Comparison of ENCODE assay signal across 7 mouse cellular contexts in the genomic region with DNA sequence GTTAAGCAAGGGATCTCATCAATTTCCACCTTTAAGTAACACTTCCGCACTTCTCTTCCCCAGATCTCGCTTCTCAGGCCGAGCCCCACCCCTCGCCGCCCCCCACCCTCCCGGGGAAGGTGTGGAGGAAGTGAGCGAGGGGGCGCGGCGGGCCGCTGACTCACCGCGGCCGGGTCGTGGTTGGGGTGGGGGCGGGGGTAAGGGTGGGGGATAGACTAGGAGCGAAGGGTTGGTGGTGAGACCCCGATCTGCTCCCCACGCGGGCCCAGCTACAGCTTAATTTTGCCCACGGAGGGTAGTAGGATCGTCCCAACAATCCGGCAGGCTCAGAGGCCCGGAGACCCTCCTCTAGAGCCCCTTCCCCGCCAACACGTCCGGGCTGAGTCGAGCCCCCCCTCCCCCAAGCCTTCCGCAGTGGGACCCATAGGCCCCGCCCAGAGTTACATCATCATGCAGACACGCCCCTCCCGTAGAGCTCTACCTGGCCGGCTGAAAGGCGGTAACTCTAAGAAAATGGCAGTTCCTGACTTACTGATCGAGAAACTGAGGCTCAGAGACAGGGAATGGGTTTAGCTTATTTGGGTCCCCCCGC. TPM values are rescaled to one million over a fixed set of nuclear protein-coding genes. Genes with fewer than 3 reads are reported as not detected.
DNase-seq lines count a peak whose midpoint lies in the region; ATAC-seq and TF ChIP-seq lines count a peak whose summit lies in the region.

No protein-coding gene starts in this region.

- H3K4me3 ChIP-seq in E14TG2a.4 (replicated peaks; ENCODE audit: low read length) = peak overlapping the region; percentile 99
- H3K4me3 ChIP-seq in embryonic facial prominence, embryonic 11.5 days (ENCODE audit: low read depth, low read length) = peak overlapping the region; percentile 96
- H3K4me3 ChIP-seq in heart, postnatal 0 days (ENCODE audit: low read depth, low read length) = peak overlapping the region; percentile 99

- H3K9me3 ChIP-seq in E14TG2a.4 (ENCODE audit: low read length) = no peaks in the 10 kb centered on the region
- no peaks in the 10 kb centered on the region for H3K9me3 ChIP-seq in embryonic facial prominence, embryonic 11.5 days (replicated peaks; ENCODE audit: control insufficient read depth, low read length)
- no peaks in the 10 kb centered on the region for H3K9me3 ChIP-seq in heart, postnatal 0 days (replicated peaks; ENCODE audit: control insufficient read depth, low read length)

- WGBS in embryonic facial prominence, embryonic 11.5 days = under 1% methylated on average over 36 of the region's 36 CpGs
- under 1% methylated on average over 36 of the region's 36 CpGs for WGBS in heart, postnatal 0 days

- peak overlapping the region; percentile 87 for H3K9ac ChIP-seq in embryonic facial prominence, embryonic 11.5 days (replicated peaks; ENCODE audit: low read length)
- peak overlapping the region; percentile 84 for H3K9ac ChIP-seq in heart, postnatal 0 days (replicated peaks; ENCODE audit: low read depth, low read length)

- H3K27me3 ChIP-seq in E14TG2a.4 (ENCODE audit: insufficient read depth, low read length) = no peaks in the 10 kb centered on the region
- H3K27me3 ChIP-seq in embryonic facial prominence, embryonic 11.5 days (ENCODE audit: control insufficient read depth, insufficient read depth, low read length) = no peaks in the 10 kb centered on the region
- H3K27me3 ChIP-seq in heart, postnatal 0 days (ENCODE audit: control insufficient read depth, insufficient read depth, low read length) = no peaks in the 10 kb centered on the region

- H3K4me2 ChIP-seq in embryonic facial prominence, embryonic 11.5 days (ENCODE audit: low read depth, low read length) = peak overlapping the region; percentile 98
- peak overlapping the region; percentile 100 for H3K4me2 ChIP-seq in heart, postnatal 0 days (ENCODE audit: low read depth, low read length)

- peak overlapping the region; percentile 83 for H3K27ac ChIP-seq in embryonic facial prominence, embryonic 11.5 days (replicated peaks; ENCODE audit: low read depth, low read length)
- H3K27ac ChIP-seq in heart, postnatal 0 days (ENCODE audit: low read depth) = peak overlapping the region; percentile 96

- peak; percentile 85 for DNase-seq in adrenal gland, adult 2 months
- DNase-seq in embryonic facial prominence, embryonic 11.5 days (ENCODE audit: low spot score) = peak; percentile 89
- DNase-seq in heart, postnatal 0 days (ENCODE audit: low spot score) = peak; percentile 34
- DNase-seq in kidney, postnatal 36 days = peak; percentile 89 to 93
- peak; percentile 71 to 78 for DNase-seq in spleen, postnatal 14 days (ENCODE audit: low spot score in 2 of 2)

- ATAC-seq in embryonic facial prominence, embryonic 11.5 days (replicated peaks; ENCODE audit: insufficient number of reproducible peaks, low FRiP score, low TSS enrichment, low read depth) = peak; percentile 58
- ATAC-seq in heart, postnatal 0 days (ENCODE audit: insufficient read depth, low read depth) = peak; percentile 37
- ATAC-seq in megakaryocyte-erythroid progenitor cell, adult 5-6 weeks (replicated peaks; ENCODE audit: low FRiP score, low TSS enrichment, poor library complexity, severe bottlenecking) = peak; percentile 54

- peaks cover 17% of the 10 kb centered on the region for H3K36me3 ChIP-seq in E14TG2a.4 (ENCODE audit: insufficient read depth, low read length)
- no peaks in the 10 kb centered on the region for H3K36me3 ChIP-seq in embryonic facial prominence, embryonic 11.5 days (replicated peaks; ENCODE audit: control insufficient read depth, insufficient read depth, low read depth, low read length)
- 0 out of 2 replicates have a peak, but pooled peaks cover 7% of the 10 kb centered on the region for H3K36me3 ChIP-seq in heart, postnatal 0 days (replicated peaks; ENCODE audit: control insufficient read depth, insufficient read depth, low read length)

- no peak for TF ChIP-seq CTCF in E14TG2a.4 (conservative IDR thresholded peaks at IDR 0.05; ENCODE audit: low read length)
- TF ChIP-seq CTCF in heart, postnatal 0 days (IDR thresholded peaks at IDR 0.05; ENCODE audit: low read depth) = no peak

- TF ChIP-seq EP300 in heart, postnatal 0 days (IDR thresholded peaks at IDR 0.05; ENCODE audit: low read depth) = no peak

- H3K4me1 ChIP-seq in E14TG2a.4 (replicated peaks; ENCODE audit: low read depth, low read length) = peaks cover 36% of the 10 kb centered on the region
- peaks cover 9% of the 10 kb centered on the region for H3K4me1 ChIP-seq in embryonic facial prominence, embryonic 11.5 days (ENCODE audit: control insufficient read depth, insufficient read depth, low read length)
- H3K4me1 ChIP-seq in heart, postnatal 0 days (ENCODE audit: control insufficient read depth, insufficient read depth) = peaks cover 18% of the 10 kb centered on the region

RNA-seq across cellular contexts. Expression of a gene that starts 0.7 kb away (rescaled TPM):
- 10 to 100 TPM; 45.8 to 55.8 TPM for total RNA-seq in adrenal gland, adult 2 months (2021)
- 136 and 143 TPM in 2 replicates for polyA plus RNA-seq in adrenal gland, adult 2 months (2012; rRNA removed)
- 53.2 and 54.9 TPM in 2 replicates for polyA plus RNA-seq in embryonic facial prominence, embryonic 11.5 days (2014; fragmentation: Nextera tagmentation; extraction: Ambion mirVana)
- 115 and 127 TPM in 2 replicates for total RNA-seq in heart, postnatal 0 days (2014; rRNA removed; ENCODE audit: low replicate concordance)
- polyA plus RNA-seq in heart, postnatal 0 days (2015; fragmentation: Nextera tagmentation; extraction: Ambion mirVana) = 67.7 and 72.2 TPM in 2 replicates
- total RNA-seq in megakaryocyte-erythroid progenitor cell, adult 5-6 weeks (2014; fragmentation: Nextera tagmentation) = 19.3 and 34.8 TPM in 2 replicates
- total RNA-seq in megakaryocyte-erythroid progenitor cell, adult 5-6 weeks (2017) = 27.9 and 53.7 TPM in 2 replicates

RNA-seq across cellular contexts. Expression of a gene that starts 7.6 kb away (rescaled TPM):
- total RNA-seq in adrenal gland, adult 2 months (2021) = not detected
- 0.09 and 0.68 TPM in 2 replicates for polyA plus RNA-seq in adrenal gland, adult 2 months (2012; rRNA removed)
- not detected in 2 replicates for polyA plus RNA-seq in embryonic facial prominence, embryonic 11.5 days (2014; fragmentation: Nextera tagmentation; extraction: Ambion mirVana)
- not detected in 2 replicates for total RNA-seq in heart, postnatal 0 days (2014; rRNA removed; ENCODE audit: low replicate concordance)
- polyA plus RNA-seq in heart, postnatal 0 days (2015; fragmentation: Nextera tagmentation; extraction: Ambion mirVana) = 0.47 and 0.56 TPM in 2 replicates
- total RNA-seq in megakaryocyte-erythroid progenitor cell, adult 5-6 weeks (2014; fragmentation: Nextera tagmentation) = not detected in 2 replicates
- total RNA-seq in megakaryocyte-erythroid progenitor cell, adult 5-6 weeks (2017) = not detected in 2 replicates

RNA-seq across cellular contexts. Expression of a gene that starts 10.2 kb away (rescaled TPM):
- 1 to 10 TPM; 4.2 to 7.4 TPM for total RNA-seq in adrenal gland, adult 2 months (2021)
- polyA plus RNA-seq in adrenal gland, adult 2 months (2012; rRNA removed) = 14.6 and 19.4 TPM in 2 replicates
- polyA plus RNA-seq in embryonic facial prominence, embryonic 11.5 days (2014; fragmentation: Nextera tagmentation; extraction: Ambion mirVana) = 15.8 and 17.5 TPM in 2 replicates
- 80.7 and 108 TPM in 2 replicates for total RNA-seq in heart, postnatal 0 days (2014; rRNA removed; ENCODE audit: low replicate concordance)
- polyA plus RNA-seq in heart, postnatal 0 days (2015; fragmentation: Nextera tagmentation; extraction: Ambion mirVana) = 51.7 and 53.6 TPM in 2 replicates
- not detected in 2 replicates for total RNA-seq in megakaryocyte-erythroid progenitor cell, adult 5-6 weeks (2014; fragmentation: Nextera tagmentation)
- not detected in 2 replicates for total RNA-seq in megakaryocyte-erythroid progenitor cell, adult 5-6 weeks (2017)

RNA-seq across cellular contexts. Expression of a gene that starts 37.6 kb away (rescaled TPM):
- 10 to 100 TPM in 1 of 2 experiments, 1 to 10 TPM in 1; 5.8 to 34.5 TPM for total RNA-seq in adrenal gland, adult 2 months (2021)
- polyA plus RNA-seq in adrenal gland, adult 2 months (2012; rRNA removed) = 2.6 and 3.2 TPM in 2 replicates
- not detected in 2 replicates for polyA plus RNA-seq in embryonic facial prominence, embryonic 11.5 days (2014; fragmentation: Nextera tagmentation; extraction: Ambion mirVana)
- total RNA-seq in heart, postnatal 0 days (2014; rRNA removed; ENCODE audit: low replicate concordance) = 0.39 and 0.80 TPM in 2 replicates
- polyA plus RNA-seq in heart, postnatal 0 days (2015; fragmentation: Nextera tagmentation; extraction: Ambion mirVana) = 0.05 and 0.10 TPM in 2 replicates
- 4.2 and 4.8 TPM in 2 replicates for total RNA-seq in megakaryocyte-erythroid progenitor cell, adult 5-6 weeks (2014; fragmentation: Nextera tagmentation)
- total RNA-seq in megakaryocyte-erythroid progenitor cell, adult 5-6 weeks (2017) = 52.4 and 77.0 TPM in 2 replicates

RNA-seq across cellular contexts. Expression of a gene that starts 44.1 kb away (rescaled TPM):
- 10 to 100 TPM; 31.2 to 43.5 TPM for total RNA-seq in adrenal gland, adult 2 months (2021)
- polyA plus RNA-seq in adrenal gland, adult 2 months (2012; rRNA removed) = 30.2 and 32.3 TPM in 2 replicates
- polyA plus RNA-seq in embryonic facial prominence, embryonic 11.5 days (2014; fragmentation: Nextera tagmentation; extraction: Ambion mirVana) = 39.5 and 45.5 TPM in 2 replicates
- total RNA-seq in heart, postnatal 0 days (2014; rRNA removed; ENCODE audit: low replicate concordance) = 52.9 and 56.4 TPM in 2 replicates
- 37.6 and 40.5 TPM in 2 replicates for polyA plus RNA-seq in heart, postnatal 0 days (2015; fragmentation: Nextera tagmentation; extraction: Ambion mirVana)
- 22.3 and 22.6 TPM in 2 replicates for total RNA-seq in megakaryocyte-erythroid progenitor cell, adult 5-6 weeks (2014; fragmentation: Nextera tagmentation)
- total RNA-seq in megakaryocyte-erythroid progenitor cell, adult 5-6 weeks (2017) = 17.1 and 21.2 TPM in 2 replicates

Comparison
In these comparisons a context has a peak if more than half of its experiments do, and no peak if none do; other contexts are left out.
1. Peak in every context shown above with its lines: DNase-seq, ATAC-seq, H3K4me3 ChIP-seq and H3K27ac ChIP-seq.
2. DNase-seq: peak in every context shown above with its lines; median percentile 91 in kidney, postnatal 36 days; 89 in embryonic facial prominence, embryonic 11.5 days; 85 in adrenal gland, adult 2 months; 74 in spleen, postnatal 14 days; 34 in heart, postnatal 0 days.